Mouse (Mus musculus) liver, adult 2 months (tissue): ENCODE results near the gene Stac. TPM values are rescaled to one million over a fixed set of nuclear protein-coding genes. Genes with fewer than 3 reads are reported as not detected.

ENCODE experiments used
- DNase-seq: peaks from one replicate; pipeline ENCODE4 v3.0.0-alpha.2; 2011; ENCODE audit warnings: low read depth, low spot score; ENCODE audit errors: extremely low read depth
- H3K27ac ChIP-seq: fragments of 200-500 bp; replicated peaks from 2 replicates; pipeline ENCODE4 v1.5.1; 2012; ENCODE audit warnings: low read depth, mild to moderate bottlenecking, control low read depth, inconsistent platforms, low read length; ENCODE audit not compliant: insufficient read depth
- H3K27me3 ChIP-seq: fragments of 200-500 bp; 2 replicates; pipeline ENCODE4 v1.6.1; 2012; ENCODE audit warnings: mild to moderate bottlenecking, moderate library complexity, low read length, inconsistent platforms; ENCODE audit not compliant: control insufficient read depth, insufficient read depth
- H3K36me3 ChIP-seq: fragments of 200-500 bp; 2 replicates; pipeline ENCODE4 v1.6.1; 2012; ENCODE audit warnings: low read length, inconsistent platforms; ENCODE audit not compliant: control insufficient read depth, insufficient read depth
- H3K4me1 ChIP-seq: fragments of 200-500 bp; 2 replicates; pipeline ENCODE4 v1.6.1; 2011; ENCODE audit warnings: low read length; ENCODE audit not compliant: control insufficient read depth, insufficient read depth
- H3K4me3 ChIP-seq: fragments of 200-500 bp; 2 replicates; pipeline ENCODE4 v1.5.1; 2011; ENCODE audit warnings: low read depth, mild to moderate bottlenecking, control low read depth, low read length, moderate library complexity; ENCODE audit not compliant: insufficient read depth
- H3K79me2 ChIP-seq: fragments of 200-500 bp; 2 replicates; pipeline ENCODE4 v1.6.1; 2012; ENCODE audit warnings: inconsistent platforms, mild to moderate bottlenecking, low read length, moderate library complexity; ENCODE audit not compliant: control insufficient read depth, insufficient read depth
- H3K9ac ChIP-seq: fragments of 200-500 bp; 2 replicates; pipeline ENCODE4 v1.6.1; 2012; ENCODE audit warnings: low read depth, mild to moderate bottlenecking, control low read depth, inconsistent platforms, low read length
- CTCF ChIP-seq: fragments of 200-500 bp; IDR thresholded peaks from 2 replicates; pipeline ENCODE4 v1.5.1; 2011; ENCODE audit warnings: low read depth, low read length, control low read depth
- POLR2A ChIP-seq: fragments of 200-500 bp; IDR thresholded peaks from 2 replicates; pipeline ENCODE4 v1.6.1; 2011; ENCODE audit warnings: low read length, control low read depth; ENCODE audit not compliant: insufficient read depth; ENCODE audit errors: extremely low read depth
- WGBS: fragments of 180-500 bp; shearing (Covaris S2); methylation state at CpG from one replicate; pipeline ENCODE4 v1.1.7; 2018; 5-methylcytosine and 5-hydroxymethylcytosine counted together
- polyA plus RNA-seq: library from polyadenylated mRNA; depleted of rRNA; stranded (reverse); fragments of >200 nt; gene quantifications from 2 replicates; pipeline ENCODE4 v1.2.3, GENCODE M21; 2012
- total RNA-seq: library from RNA; depleted of rRNA; stranded (reverse); fragments of >200 nt; gene quantifications from 2 replicates; pipeline ENCODE4 v1.2.3, GENCODE M21; 2014

Gene Stac
- total and polyA plus RNA-seq, 2 experiments, result 0.04 TPM; not detected in 1

- no peak for DNase-seq
- Histone ChIP-seq H3K4me1 (no peaks in the 10 kb centered on the region), H3K27ac (no peak overlapping the region), H3K79me2 (no peaks in the 10 kb centered on the region), H3K27me3 (no peaks in the 10 kb centered on the region), H3K4me3 (no peak overlapping the region), H3K9ac (no peak overlapping the region), H3K36me3 (no peaks in the 10 kb centered on the region)
- no peak for TF ChIP-seq CTCF
- no peak for TF ChIP-seq POLR2A
- WGBS, result 40% methylated on average over 7 of the region's 7 CpGs
Observed at GRCm38 (mm10) chr9:111534744-111535423, 155.3 kb downstream of the Stac start.

DNA sequence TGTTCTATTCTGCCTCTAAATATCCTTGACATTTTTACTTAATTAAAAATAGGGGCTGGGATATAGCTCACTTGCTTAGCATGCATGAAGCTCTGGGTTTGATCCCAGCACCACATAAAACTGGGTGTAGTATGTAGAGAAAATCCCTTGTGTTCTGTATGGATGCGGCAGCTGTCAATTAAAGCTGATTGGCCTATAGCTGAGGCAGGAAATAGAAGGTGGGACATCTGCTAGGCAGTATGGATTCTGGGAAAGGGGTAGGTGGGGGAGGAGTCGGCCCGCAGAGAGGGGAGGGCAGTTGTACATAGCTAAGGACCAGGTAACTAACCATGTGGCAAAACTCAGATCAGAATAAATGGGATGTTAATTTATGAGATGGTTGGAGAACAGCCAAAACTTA is 166.3 kb downstream of the Stac start:
- no peak for DNase-seq
- no peak overlapping the region for H3K27ac ChIP-seq
- no peaks in the 10 kb centered on the region for H3K79me2 ChIP-seq
- no peaks in the 10 kb centered on the region for H3K27me3 ChIP-seq
- H3K4me1 ChIP-seq, result no peaks in the 10 kb centered on the region
- TF ChIP-seq POLR2A, result no peak
- TF ChIP-seq CTCF, result no peak
- WGBS, result 95% methylated on average over 3 of the region's 3 CpGs
- H3K4me3 ChIP-seq, result no peak overlapping the region
- H3K36me3 ChIP-seq, result no peaks in the 10 kb centered on the region
- H3K9ac ChIP-seq, result no peak overlapping the region

DNA sequence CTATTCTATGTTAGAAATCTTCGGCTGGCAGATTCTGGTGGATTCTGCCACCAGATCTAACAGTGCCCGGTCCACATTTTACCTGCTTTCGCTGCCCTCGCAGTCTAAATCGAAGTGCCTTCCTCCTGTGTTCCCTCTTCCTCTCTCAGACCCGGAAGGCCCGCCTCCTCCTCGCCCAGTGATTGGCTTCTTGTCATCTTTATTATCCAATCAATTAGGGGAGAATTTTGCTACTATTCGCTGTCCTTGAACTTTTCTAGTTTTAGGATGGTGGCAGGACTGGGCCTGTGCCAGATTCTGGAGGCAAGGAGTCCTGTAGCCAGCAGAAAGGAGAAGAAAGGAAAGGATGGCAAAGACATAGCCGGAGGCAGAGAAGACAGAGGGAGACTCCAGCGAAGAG is 167.0 kb downstream of the Stac start:
- Histone ChIP-seq H3K79me2 (no peaks in the 10 kb centered on the region), H3K9ac (no peak overlapping the region), H3K4me1 (no peaks in the 10 kb centered on the region), H3K4me3 (no peak overlapping the region), H3K36me3 (no peaks in the 10 kb centered on the region), H3K27ac (no peak overlapping the region), H3K27me3 (no peaks in the 10 kb centered on the region)
- no peak for DNase-seq
- WGBS, result 89% methylated on average over 11 of the region's 11 CpGs
- TF ChIP-seq CTCF (no peak), POLR2A (no peak)

GRCm38 (mm10) chr9:111522226-111522625 is 167.9 kb downstream of the Stac start:
- WGBS, result 88% methylated on average over 7 of the region's 7 CpGs
- Histone ChIP-seq H3K9ac (no peak overlapping the region), H3K27ac (no peak overlapping the region), H3K4me3 (no peak overlapping the region), H3K36me3 (no peaks in the 10 kb centered on the region), H3K79me2 (no peaks in the 10 kb centered on the region), H3K27me3 (no peaks in the 10 kb centered on the region), H3K4me1 (no peaks in the 10 kb centered on the region)
- TF ChIP-seq POLR2A (no peak), CTCF (no peak)
- no peak for DNase-seq

GRCm38 (mm10) chr9:111515536-111515935 is 174.6 kb downstream of the Stac start:
- TF ChIP-seq CTCF (no peak), POLR2A (no peak)
- no peak for DNase-seq
- Histone ChIP-seq H3K27me3 (no peaks in the 10 kb centered on the region), H3K79me2 (no peaks in the 10 kb centered on the region), H3K9ac (no peak overlapping the region), H3K27ac (no peak overlapping the region), H3K4me3 (no peak overlapping the region), H3K4me1 (no peaks in the 10 kb centered on the region), H3K36me3 (no peaks in the 10 kb centered on the region)
- 77% methylated on average over 3 of the region's 3 CpGs for whole genome bisulfite sequencing

GRCm38 (mm10) chr9:111514586-111515473 is 175.3 kb downstream of the Stac start:
- Histone ChIP-seq H3K36me3 (no peaks in the 10 kb centered on the region), H3K27me3 (no peaks in the 10 kb centered on the region), H3K79me2 (no peaks in the 10 kb centered on the region), H3K9ac (no peak overlapping the region), H3K4me1 (no peaks in the 10 kb centered on the region), H3K27ac (no peak overlapping the region), H3K4me3 (no peak overlapping the region)
- WGBS, result 86% methylated on average over 15 of the region's 15 CpGs
- DNase-seq, result no peak
- TF ChIP-seq CTCF (no peak), POLR2A (no peak)
